Mouse (Mus musculus): Measurements from ENCODE around the gene Coq5.
A peak's percentile ranks its signal among the peaks of the same experiment; 100 is the strongest.

Coq5 gene

DNA sequence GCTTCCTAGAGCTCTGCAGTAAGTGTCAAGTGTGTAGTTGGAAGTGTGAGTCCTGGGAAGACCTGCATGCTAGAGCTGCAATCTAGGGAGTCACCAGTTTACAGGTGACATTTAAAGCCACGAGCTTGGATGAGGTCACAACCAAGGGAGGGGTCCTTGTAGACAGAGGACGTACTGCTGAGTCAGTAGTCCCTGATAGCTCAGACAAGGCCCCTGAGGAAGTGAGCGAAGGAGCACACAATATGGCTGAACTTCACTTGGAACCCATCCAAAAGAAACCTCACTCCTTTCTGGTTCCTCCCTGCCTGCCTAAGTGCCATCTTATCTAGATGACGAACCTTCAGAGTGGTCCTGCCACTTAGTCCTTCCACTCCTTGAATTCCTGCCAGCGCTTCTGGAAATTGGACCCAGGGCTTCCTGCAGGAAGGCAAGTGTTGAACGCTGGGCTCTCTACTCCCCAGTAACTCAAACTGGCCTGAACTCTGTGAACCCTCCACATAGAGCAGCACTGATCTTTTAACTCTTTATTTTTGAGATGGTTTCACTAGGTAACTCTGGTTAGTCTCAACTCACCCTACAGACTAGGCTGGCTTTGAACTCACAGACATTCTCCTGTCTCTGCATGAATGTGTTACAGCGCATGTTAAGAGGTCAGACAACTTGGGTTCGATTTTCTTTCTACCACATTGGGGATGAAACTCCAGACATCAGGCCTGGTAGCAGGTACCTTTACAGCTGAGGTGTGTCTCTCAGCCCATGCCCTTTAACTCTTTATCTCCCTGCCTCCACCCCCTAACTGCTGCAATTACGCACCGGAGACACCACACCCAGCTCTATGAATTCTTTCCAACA, 33.6 kb downstream of the Coq5 start:
- no peak for DNase-seq (ENCODE audit: low read depth, low spot score)

GRCm38 (mm10) chr5:115313668-115313943, 34.1 kb downstream of the Coq5 start:
- DNase-seq (ENCODE audit: low read depth, low spot score) = no peak

DNA sequence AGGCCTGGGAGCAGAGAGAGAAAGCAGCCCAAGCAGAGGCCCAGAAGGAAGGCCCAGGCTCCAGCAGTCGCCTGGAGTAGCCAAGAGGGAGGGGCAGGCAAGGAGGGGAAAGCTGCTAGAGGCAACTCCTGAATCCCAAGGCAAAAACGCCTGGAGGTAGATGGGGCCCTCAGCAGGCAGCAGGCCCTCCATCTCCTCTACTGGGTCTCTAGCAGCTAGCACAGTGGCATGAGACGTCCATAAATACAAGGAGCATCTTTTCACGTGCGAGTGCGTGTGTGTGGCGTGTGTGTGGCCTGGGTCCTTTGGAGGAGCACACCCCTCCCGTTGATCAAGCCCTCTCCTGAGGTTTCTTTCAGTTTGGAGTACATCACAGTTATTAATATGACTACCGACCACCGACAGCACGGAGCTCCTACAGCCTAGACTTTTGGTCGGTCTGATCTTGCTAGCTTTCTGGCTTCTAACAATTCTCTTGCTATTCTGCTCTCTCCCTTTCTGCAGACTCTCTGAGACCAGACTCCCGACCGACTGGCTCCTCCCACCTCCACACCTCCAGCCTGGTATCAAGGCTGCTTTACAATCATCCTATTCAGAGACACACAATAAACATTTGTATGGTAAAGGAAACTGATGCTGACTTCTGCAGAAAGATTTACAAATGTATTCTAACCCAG, 37.6 kb downstream of the Coq5 start:
- peak; percentile 62 for DNase-seq (ENCODE audit: low read depth, low spot score)

DNA sequence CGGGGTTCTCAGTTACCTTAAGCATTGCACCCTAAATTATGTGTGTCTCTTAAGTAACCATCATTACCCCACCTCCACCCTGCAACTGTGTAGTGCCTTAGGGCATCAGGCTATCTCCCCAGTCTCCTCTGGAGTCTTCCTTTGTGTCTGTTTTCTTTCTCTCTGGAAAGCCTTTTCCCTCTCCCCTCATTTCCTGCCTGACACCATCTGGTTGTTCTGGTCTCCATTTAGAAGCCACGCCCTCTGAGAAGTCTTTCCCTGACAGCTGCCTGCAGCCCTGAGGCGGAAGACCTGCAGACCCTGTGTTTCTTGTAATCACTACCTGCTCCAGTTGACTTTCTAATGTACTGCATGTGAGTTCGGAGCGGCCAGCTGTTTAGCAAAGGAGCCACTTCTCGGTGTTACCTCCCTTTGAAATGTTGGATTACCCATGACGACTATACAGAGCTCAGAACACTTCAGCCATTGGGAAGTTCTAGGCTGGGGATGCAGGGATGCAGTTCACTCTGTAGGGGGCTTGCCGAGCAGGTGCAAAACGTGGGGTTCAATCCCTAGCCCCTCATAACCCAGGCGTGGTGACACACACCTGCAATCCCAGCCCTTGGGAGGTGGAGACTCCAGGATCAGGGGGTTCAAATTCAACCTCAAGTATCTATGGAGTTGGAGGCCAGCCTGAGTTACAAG, 38.3 kb downstream of the Coq5 start:
- DNase-seq (ENCODE audit: low read depth, low spot score) = peak; percentile 54

DNA sequence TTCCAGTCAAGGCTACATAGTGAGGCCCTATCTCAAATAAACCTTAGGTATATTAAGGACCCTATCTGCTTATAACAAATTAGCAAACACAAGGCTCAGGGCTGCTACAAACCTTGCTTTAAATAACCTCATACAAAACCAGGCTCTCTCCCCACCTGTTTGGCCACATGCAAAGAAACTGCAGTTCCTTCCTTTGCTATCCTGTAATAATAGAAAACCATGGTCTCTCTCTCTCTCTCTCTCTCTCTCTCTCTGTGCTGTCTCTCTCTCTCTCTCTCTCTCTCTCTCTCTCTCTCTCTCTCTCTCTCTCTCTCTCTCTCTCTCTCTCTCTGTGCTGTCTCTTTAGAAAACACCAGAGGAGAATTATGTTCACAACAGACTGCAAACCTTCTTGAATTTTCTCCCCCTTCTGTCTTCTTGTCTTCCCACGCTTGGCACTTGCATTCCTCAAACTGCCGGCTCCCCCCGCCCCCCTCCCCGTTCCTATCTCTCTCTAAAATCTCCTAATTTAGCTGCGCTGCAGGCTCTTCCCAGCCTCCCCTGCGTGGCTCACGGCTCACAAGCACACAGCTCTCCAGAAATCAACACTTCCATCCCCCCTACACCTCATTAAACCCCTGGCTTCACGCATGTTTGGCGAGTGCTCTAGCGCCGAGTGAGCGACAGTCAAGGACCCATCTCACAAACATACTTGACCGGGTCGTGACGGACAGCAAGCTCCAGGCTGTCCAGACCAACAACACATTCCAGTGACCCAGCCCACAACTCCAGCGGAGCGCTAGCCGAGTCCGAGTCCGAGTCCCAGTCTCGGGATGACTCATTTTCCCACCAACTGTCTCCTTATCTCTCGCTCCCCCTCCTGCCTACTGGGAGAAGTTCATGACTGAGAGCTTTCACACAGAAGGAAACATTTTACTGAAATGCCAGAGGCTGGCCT, 39.8 kb downstream of the Coq5 start:
- peak; percentile 96 for DNase-seq (ENCODE audit: low read depth, low spot score)

- no peak for DNase-seq (ENCODE audit: low read depth, low spot score)
Observed at GRCm38 (mm10) chr5:115326256-115326831, 46.9 kb downstream of the Coq5 start.

- DNase-seq (ENCODE audit: low read depth, low spot score) = peak; percentile 97
Observed at GRCm38 (mm10) chr5:115326875-115327609, 47.6 kb downstream of the Coq5 start, which contains the start of gene Srsf9. Srsf9 (plus strand) TSS chr5:115327177.

DNA sequence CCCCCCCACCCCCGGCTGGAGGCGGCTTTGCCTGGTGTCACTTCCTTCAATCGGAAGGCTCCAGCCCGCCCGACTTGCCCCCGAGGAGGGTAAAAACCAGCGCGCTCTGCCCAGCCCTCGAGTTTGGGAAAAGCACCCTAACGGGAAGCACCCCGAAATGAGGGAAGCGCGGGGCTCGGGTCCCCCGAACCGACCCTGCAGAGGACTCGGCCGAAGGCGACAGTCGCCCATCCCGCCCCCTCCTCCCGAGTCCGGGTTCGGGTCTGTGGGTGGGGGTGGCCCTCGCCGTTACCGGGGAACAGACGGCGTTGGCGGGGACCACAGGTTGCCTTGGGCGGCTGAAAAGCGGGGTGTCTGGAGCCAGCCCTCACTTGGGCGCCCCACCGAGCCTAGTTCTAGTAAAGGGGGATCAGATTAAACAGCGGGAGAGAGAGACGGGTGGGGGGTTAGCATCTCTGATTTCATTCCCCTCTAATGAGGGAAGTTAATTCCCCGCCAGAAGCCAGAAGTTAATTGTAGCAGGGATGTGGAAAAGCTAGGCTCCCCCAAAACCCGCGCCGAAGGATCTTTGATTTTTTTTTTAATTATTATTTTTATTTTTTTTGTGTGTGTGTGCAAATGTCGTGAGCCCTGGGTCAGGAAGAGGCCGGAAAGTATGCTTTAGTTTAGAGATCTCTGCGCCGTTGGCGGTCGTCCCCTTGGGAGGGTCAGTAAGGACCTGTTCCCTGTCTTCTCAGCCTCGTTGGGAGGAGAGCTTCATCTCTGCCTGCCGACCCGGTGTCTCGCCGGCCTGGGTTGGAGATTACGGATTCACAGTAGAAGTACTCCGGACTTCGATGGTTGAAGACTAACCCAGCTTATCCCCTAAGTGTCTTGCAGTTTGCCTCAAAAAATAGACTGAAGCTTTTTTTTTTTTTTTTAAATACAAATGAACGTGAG, 48.4 kb downstream of the Coq5 start:
- peak; percentile 20 for DNase-seq (ENCODE audit: low read depth, low spot score)

DNA sequence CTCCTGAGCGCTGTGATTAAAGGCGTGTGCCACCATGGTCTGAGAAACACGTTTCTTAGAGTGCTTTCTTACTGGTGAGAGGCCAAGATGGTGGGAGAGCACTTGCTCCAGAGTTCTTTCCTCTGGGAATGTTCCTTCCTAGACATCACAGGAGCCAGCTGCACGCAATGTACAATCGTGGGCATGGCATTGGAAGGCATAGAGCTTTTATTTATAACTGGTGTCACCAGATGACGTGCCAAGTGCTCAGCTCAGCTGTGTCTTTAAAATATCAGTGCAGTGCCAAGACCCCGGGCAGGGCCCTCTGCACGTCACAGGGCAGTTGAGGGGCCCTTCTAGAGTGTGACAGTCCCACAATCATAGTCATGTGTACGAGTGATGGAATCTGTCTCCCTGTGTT, 51.5 kb downstream of the Coq5 start:
- DNase-seq (ENCODE audit: low read depth, low spot score) = peak; percentile 52

DNA sequence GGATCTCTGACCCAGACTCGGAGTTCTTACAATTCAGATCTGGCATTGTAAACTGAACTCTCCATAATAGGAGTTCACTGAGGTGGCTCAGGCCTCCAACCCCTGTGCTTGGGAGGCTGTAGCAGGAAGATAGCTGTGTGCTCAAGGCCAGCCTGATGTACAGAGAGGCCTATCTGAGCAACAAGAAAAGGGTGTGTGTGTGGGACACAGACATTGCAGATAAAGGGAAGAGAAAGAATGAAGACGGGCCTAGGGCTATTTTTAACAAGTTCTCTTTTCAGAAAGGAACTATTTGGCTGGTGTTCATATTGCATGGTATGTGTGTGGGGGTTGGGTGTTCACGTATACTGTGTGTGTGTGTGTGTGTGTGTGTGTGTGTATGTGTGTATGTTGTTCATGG, 54.2 kb downstream of the Coq5 start:
- peak; percentile 14 for DNase-seq (ENCODE audit: low read depth, low spot score)

DNA sequence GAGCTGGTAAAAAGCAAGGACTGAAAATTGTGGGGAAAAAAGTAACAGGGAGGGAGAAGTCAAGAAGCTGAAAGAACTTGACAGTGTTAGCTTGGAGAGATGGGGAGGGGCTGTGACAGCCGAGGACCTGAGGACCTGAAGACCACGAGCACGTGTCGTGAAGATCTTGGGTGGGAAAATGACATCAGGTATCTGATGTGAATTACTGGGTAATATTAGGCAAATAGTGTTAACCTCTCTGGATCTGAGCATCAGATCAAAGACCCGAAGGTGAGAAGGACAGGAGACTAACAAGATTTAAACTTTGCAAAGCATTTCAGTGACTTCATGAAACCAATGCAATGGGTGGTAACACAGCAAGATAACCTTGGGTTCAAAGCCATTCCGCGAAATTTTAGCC, 60.5 kb downstream of the Coq5 start:
- no peak for DNase-seq (ENCODE audit: low read depth, low spot score)

GRCm38 (mm10) chr5:115340577-115341313, 61.3 kb downstream of the Coq5 start, which contains the start of the genes Gatc and Triap1:
Gatc (minus strand) TSS chr5:115341178.
Triap1 (plus strand) TSS chr5:115341225.
- DNase-seq (ENCODE audit: low read depth, low spot score) = peak; percentile 95

DNA sequence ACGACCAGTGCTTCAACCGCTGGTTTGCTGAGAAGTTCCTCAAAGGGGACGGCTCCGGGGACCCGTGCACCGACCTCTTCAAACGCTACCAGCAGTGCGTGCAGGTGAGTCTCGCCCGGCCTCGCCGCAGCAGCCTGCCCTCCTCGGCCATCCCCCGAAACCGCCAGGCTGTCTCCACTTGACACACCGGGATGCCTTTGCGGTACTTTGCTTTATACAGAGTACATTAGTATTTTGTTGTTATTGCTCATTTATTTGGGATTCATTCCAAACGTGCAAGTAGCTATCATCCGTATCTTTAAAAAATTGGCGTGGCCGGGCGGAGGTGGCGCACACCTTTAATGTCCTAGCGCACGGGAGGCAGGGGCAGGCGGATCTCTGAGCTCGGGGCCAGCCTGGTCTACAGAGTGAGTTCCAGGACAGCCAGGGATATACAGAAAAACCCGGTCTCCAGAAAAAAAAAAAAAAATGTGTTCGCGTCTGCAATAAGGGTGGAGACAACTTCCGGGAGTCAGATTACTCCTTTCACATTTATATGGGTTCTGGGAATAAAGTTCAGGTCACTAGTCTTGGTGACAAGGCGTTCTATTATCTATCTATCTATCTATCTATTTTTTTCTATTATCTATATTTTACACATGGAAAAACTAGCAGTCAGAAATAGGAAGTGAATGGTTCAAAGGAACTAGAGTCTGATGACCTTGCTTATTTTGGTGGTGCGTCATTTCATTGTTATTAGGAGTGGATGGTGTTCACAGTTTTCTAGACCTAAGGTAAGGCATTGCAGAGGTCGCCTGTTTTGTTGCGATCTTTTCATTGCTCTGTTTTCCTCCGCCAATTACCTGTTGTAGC, 62.1 kb downstream of the Coq5 start:
- no peak for DNase-seq (ENCODE audit: low read depth, low spot score)

Data from brain, adult 2 months (tissue).